Mouse (Mus musculus) forebrain, embryonic 14.5 days (tissue): ENCODE data around the gene Gmfb. TPM values are rescaled to one million over a fixed set of nuclear protein-coding genes. Genes with fewer than 3 reads are reported as not detected.

Experiments
- ATAC-seq: fragments of 200-750 bp; cut with Nextera tagmentation; 2 replicates; pipeline ENCODE4 v1.8.0; 2017; ENCODE audit warnings: mild to moderate bottlenecking, moderate library complexity
- DNase-seq: peaks from one replicate; pipeline ENCODE4 v3.0.0-alpha.2; 2015; ENCODE audit warnings: low spot score
- H3K27ac ChIP-seq: fragments of 300-500 bp; sonication (generic); 2 replicates; pipeline ENCODE4 v1.5.1; 2014; ENCODE audit warnings: low read depth, mild to moderate bottlenecking, control low read depth, low read length, moderate library complexity
- H3K27me3 ChIP-seq: fragments of 300-500 bp; sonication (generic); replicated peaks from 2 replicates; pipeline ENCODE4 v1.6.1; 2014; ENCODE audit warnings: low read length, control low read depth, mixed read lengths; ENCODE audit not compliant: control insufficient read depth, insufficient read depth
- H3K36me3 ChIP-seq: fragments of 300-500 bp; sonication (generic); 2 replicates; pipeline ENCODE4 v1.6.1; 2014; ENCODE audit warnings: low read length, control low read depth; ENCODE audit not compliant: control insufficient read depth, insufficient read depth
- H3K4me1 ChIP-seq: fragments of 300-500 bp; sonication (generic); 2 replicates; pipeline ENCODE4 v1.6.1; 2014; ENCODE audit warnings: antibody characterized with exemption, low read length, control low read depth; ENCODE audit not compliant: control insufficient read depth, insufficient read depth
- H3K4me2 ChIP-seq: fragments of 300-500 bp; sonication (generic); 2 replicates; pipeline ENCODE4 v1.6.1; 2014; ENCODE audit warnings: mild to moderate bottlenecking, control low read depth, low read length
- H3K4me3 ChIP-seq: fragments of 300-500 bp; sonication (generic); 2 replicates; pipeline ENCODE4 v1.5.1; 2014; ENCODE audit warnings: low read depth, low read length, control low read depth
- H3K9ac ChIP-seq: fragments of 300-500 bp; sonication (generic); 2 replicates; pipeline ENCODE4 v1.6.1; 2014; ENCODE audit warnings: mild to moderate bottlenecking, low read length, control low read depth, moderate library complexity
- H3K9me3 ChIP-seq: fragments of 300-500 bp; sonication (generic); replicated peaks from 2 replicates; pipeline ENCODE4 v1.6.1; 2016; ENCODE audit warnings: low read length, control low read depth, mixed read lengths; ENCODE audit not compliant: control insufficient read depth
- WGBS: fragments of 180-500 bp; shearing (Covaris S2); extraction: QIAGEN DNeasy Blood & Tissue Kit; methylation state at CpG from one replicate; pipeline ENCODE4 v1.1.7; 2014; 5-methylcytosine and 5-hydroxymethylcytosine counted together
- polyA plus RNA-seq: library from polyadenylated mRNA; unstranded; fragments of >200 nt; fragmentation: Nextera tagmentation; extraction: Ambion mirVana; gene quantifications from 2 replicates; pipeline ENCODE4 v1.2.1, GENCODE M21; 2014

The Gmfb gene
- polyA plus RNA-seq: 107 and 137 TPM in 2 replicates

- whole genome bisulfite sequencing: under 1% methylated on average over 56 of the region's 65 CpGs
- Histone ChIP-seq H3K4me1 (peaks cover 11% of the 10 kb centered on the region), H3K9me3 (no peaks in the 10 kb centered on the region), H3K4me3 (peak within 1 kb of the TSS; percentile 88), H3K27ac (peak within 1 kb of the TSS; percentile 77), H3K4me2 (peak within 1 kb of the TSS; percentile 71), H3K27me3 (no peaks in the 10 kb centered on the region), H3K9ac (peak within 1 kb of the TSS; percentile 85), H3K36me3 (peaks cover 4% of the 10 kb centered on the region; the same call in 1 of the 2 replicates)
- DNase-seq (peak; percentile 95), ATAC-seq (peak; percentile 98)
Measured at GRCm38 (mm10) chr14:46821873-46822716, at the start of gene Gmfb. Gmfb (minus strand) TSS chr14:46822242.

GRCm38 (mm10) chr14:46862922-46863321 is 40.9 kb upstream of the Gmfb start:
- no peak overlapping the region for H3K9ac ChIP-seq
- no peaks in the 10 kb centered on the region for H3K36me3 ChIP-seq
- ATAC-seq: no peak
- no peak for DNase-seq
- H3K27ac ChIP-seq: no peak overlapping the region
- 89% methylated on average over 5 of the region's 5 CpGs for WGBS
- no peak overlapping the region for H3K4me2 ChIP-seq
- no peaks in the 10 kb centered on the region for H3K9me3 ChIP-seq
- no peak overlapping the region for H3K4me3 ChIP-seq
- no peaks in the 10 kb centered on the region for H3K27me3 ChIP-seq
- no peaks in the 10 kb centered on the region for H3K4me1 ChIP-seq

DNA sequence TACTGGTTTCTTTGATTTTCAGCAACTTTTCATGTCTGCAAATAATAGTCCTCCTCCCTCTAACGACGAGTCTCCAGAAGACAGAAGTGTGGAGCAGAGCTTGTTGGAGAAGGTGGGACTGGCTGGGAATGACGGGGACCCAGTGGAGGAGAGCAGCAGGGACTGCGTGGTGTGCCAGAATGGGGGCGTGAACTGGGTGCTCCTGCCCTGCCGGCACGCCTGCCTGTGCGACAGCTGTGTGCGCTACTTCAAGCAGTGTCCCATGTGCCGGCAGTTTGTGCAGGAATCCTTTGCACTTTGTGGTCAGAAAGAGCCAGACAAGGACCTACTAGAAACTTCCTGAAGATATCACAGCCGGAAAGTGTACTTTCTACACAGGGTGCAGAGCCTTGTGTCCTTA is 31.6 kb upstream of the Gmfb start:
- Histone ChIP-seq H3K36me3 (no peaks in the 10 kb centered on the region), H3K4me1 (no peaks in the 10 kb centered on the region), H3K9ac (no peak overlapping the region), H3K4me2 (no peak overlapping the region), H3K27me3 (no peaks in the 10 kb centered on the region), H3K27ac (no peak overlapping the region), H3K9me3 (no peaks in the 10 kb centered on the region), H3K4me3 (no peak overlapping the region)
- ATAC-seq (no peak), DNase-seq (no peak)
- WGBS: 82% methylated on average over 11 of the region's 11 CpGs

DNA sequence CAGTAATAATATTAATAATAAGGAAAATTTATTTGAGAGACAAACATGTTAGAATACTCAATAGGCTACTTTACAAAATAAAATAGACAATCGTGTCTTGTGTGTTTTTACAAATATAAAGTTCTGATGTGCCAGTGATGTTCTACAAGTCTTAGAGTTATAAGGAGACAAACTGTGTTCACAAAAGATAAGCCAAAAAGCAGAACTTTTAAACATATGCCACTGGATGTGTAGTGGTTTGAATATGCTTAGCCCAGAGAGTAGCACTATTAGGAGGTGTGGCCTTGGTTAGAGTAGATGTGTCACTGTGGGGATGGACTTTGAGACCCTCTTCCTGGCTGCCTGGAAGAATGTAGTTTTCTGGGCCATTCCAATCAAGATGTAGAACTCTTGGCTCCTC is 27.7 kb upstream of the Gmfb start:
- H3K4me3 ChIP-seq: no peak overlapping the region
- no peak for ATAC-seq
- 87% methylated on average over 1 of the region's 1 CpGs for WGBS

GRCm38 (mm10) chr14:46848736-46849135 is 26.7 kb upstream of the Gmfb start:
- DNase-seq (no peak), ATAC-seq (no peak)
- H3K4me3 ChIP-seq: no peak overlapping the region
- WGBS: 89% methylated on average over 5 of the region's 5 CpGs
- no peak overlapping the region for H3K27ac ChIP-seq
- H3K4me2 ChIP-seq: no peak overlapping the region
- no peak overlapping the region for H3K9ac ChIP-seq
- H3K4me1 ChIP-seq: no peaks in the 10 kb centered on the region
- peaks cover 5% of the 10 kb centered on the region; the same call in 1 of the 2 replicates for H3K36me3 ChIP-seq
- H3K9me3 ChIP-seq: no peaks in the 10 kb centered on the region
- no peaks in the 10 kb centered on the region for H3K27me3 ChIP-seq

More for the DNA sequence above, 27.7 kb upstream of the Gmfb start:
- peaks cover 5% of the 10 kb centered on the region; the same call in 1 of the 2 replicates for H3K36me3 ChIP-seq
- H3K27ac ChIP-seq: no peak overlapping the region
- DNase-seq: no peak
- no peak overlapping the region for H3K4me2 ChIP-seq
- H3K9me3 ChIP-seq: no peaks in the 10 kb centered on the region
- H3K4me1 ChIP-seq: no peaks in the 10 kb centered on the region
- no peak overlapping the region for H3K9ac ChIP-seq
- H3K27me3 ChIP-seq: no peaks in the 10 kb centered on the region

DNA sequence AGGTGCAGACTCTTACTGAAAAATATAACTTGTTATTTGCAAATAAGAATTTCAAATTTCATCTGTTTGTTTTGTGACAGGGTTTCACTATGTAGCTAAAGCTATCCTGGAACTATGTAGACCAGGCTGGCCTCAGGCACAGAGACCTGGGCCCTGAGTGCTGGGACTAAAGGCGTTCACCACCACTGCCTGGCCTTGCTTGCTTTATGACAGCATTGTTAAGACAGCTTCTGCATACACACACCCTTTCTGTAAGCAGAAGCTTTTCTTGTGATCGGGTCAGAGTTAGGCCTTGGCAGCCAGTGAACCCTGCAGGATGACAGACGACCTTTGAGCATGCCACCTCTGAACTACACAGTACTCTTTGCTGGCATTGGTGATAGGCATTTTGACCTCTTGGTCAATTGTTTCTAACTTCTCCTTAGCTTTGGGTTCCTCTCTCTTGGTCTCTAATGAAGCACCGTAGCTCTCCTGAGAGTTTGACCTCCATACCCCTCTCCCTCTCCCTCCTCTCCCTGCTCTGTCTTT is 26.1 kb upstream of the Gmfb start:
- Histone ChIP-seq H3K4me1 (no peaks in the 10 kb centered on the region), H3K36me3 (peaks cover 5% of the 10 kb centered on the region; the same call in 1 of the 2 replicates), H3K9ac (no peak overlapping the region), H3K4me2 (no peak overlapping the region), H3K9me3 (no peaks in the 10 kb centered on the region), H3K27me3 (no peaks in the 10 kb centered on the region), H3K4me3 (no peak overlapping the region), H3K27ac (no peak overlapping the region)
- 87% methylated on average over 4 of the region's 4 CpGs for WGBS
- ATAC-seq (no peak), DNase-seq (no peak)

DNA sequence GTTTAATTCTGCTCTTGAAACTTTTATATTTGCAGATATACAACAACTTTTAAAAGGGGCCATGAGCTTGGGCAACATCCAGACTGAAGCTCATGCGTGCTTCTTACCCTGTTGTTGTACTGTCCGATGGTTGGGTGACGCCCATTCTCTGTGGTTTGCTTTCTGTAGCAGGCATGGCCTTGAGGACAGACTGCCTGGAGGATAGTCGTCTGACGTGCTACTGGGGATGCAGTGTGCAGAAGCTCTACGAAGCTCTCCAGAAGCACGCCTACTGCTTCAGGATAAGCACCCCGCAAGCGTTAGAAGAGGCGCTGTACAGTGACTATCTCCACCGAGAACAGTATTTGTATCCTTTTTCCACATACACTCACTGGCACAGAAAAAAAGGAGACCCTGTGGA is 23.7 kb upstream of the Gmfb start:
- H3K9me3 ChIP-seq: no peaks in the 10 kb centered on the region
- ATAC-seq (no peak), DNase-seq (no peak)
- H3K36me3 ChIP-seq: peaks cover 20% of the 10 kb centered on the region
- H3K27ac ChIP-seq: no peak overlapping the region
- no peak overlapping the region for H3K9ac ChIP-seq
- H3K4me2 ChIP-seq: no peak overlapping the region
- 94% methylated on average over 11 of the region's 11 CpGs for WGBS
- no peak overlapping the region for H3K4me3 ChIP-seq
- no peaks in the 10 kb centered on the region for H3K27me3 ChIP-seq
- no peaks in the 10 kb centered on the region for H3K4me1 ChIP-seq

- 71% methylated on average over 4 of the region's 4 CpGs for WGBS
- H3K4me2 ChIP-seq: no peak overlapping the region
- H3K4me1 ChIP-seq: no peaks in the 10 kb centered on the region
- ATAC-seq (no peak), DNase-seq (no peak)
- H3K27ac ChIP-seq: no peak overlapping the region
- H3K36me3 ChIP-seq: peaks cover 21% of the 10 kb centered on the region
- no peaks in the 10 kb centered on the region for H3K9me3 ChIP-seq
- H3K27me3 ChIP-seq: no peaks in the 10 kb centered on the region
- no peak overlapping the region for H3K4me3 ChIP-seq
- H3K9ac ChIP-seq: no peak overlapping the region
Measured at GRCm38 (mm10) chr14:46839326-46839725, 17.3 kb upstream of the Gmfb start.
